Mouse (Mus musculus): ENCODE results near the gene Plcl2. TPM values are rescaled to one million over a fixed set of nuclear protein-coding genes. Genes with fewer than 3 reads are reported as not detected.

Plcl2 gene
- polyA plus RNA-seq, 1 experiment from 2014 or later: 9.2 TPM

GRCm38 (mm10) chr17:50495216-50495889 is 13.8 kb upstream of the Plcl2 start:
- whole genome bisulfite sequencing: 66% methylated on average over 10 of the region's 10 CpGs

DNA sequence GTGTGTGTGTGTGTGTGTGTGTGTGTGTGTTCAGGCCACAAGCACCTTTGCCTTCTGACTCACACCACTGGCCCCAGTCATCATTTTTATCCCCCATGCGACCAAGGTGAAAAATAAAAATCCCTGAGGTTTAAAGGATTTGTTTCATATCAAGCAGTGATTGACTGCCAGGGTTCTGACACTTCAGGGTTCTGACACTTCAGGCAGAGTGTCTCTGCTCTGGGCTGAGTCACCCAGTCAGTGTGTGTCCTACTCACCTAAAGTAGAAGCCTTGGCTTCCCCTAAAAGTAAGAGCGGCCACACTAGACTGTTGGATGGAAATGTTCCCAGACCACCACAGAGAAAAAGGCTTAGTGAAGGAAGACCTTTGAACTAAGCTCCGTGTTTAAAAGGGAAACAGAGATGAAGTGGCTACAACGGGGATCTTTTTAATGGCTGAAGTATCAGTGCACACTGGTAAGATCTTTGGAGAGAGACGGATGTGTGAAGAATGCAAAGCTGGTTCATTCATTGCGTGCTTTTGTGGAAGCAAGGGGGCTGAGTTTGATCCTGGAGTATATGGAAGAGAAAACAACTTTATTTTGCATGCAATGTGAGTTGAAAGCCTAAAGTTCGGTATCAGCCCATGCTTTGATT is 11.0 kb upstream of the Plcl2 start:
- no peaks in the 10 kb centered on the region for H3K9me3 ChIP-seq (replicated peaks; ENCODE audit: control insufficient read depth, low read length, poor library complexity, severe bottlenecking)
- WGBS: 23% methylated on average over 7 of the region's 7 CpGs
- no peak overlapping the region for H3K27ac ChIP-seq (ENCODE audit: low read length)
- H3K4me3 ChIP-seq (ENCODE audit: low read depth, low read length): no peak overlapping the region
- no peaks in the 10 kb centered on the region for H3K36me3 ChIP-seq (ENCODE audit: control insufficient read depth, insufficient read depth, low read length)
- peaks cover 3% of the 10 kb centered on the region; the same call in 1 of the 2 replicates for H3K4me1 ChIP-seq (ENCODE audit: control insufficient read depth, insufficient read depth, low read length)
- ATAC-seq: peak; percentile 68; the same call in 1 of the 2 replicates
- no peak overlapping the region for H3K9ac ChIP-seq (ENCODE audit: low read depth, low read length)
- H3K27me3 ChIP-seq (ENCODE audit: control insufficient read depth, insufficient read depth, low read depth, low read length): no peaks in the 10 kb centered on the region; the same call in 1 of the 2 replicates
- no peak overlapping the region for H3K4me2 ChIP-seq (ENCODE audit: low read length)

More at GRCm38 (mm10) chr17:50495216-50495889, 13.8 kb upstream of the Plcl2 start:
- Histone ChIP-seq H3K36me3 (ENCODE audit: control insufficient read depth, insufficient read depth, low read length) (no peaks in the 10 kb centered on the region), H3K4me2 (ENCODE audit: low read length) (no peak overlapping the region), H3K27ac (ENCODE audit: low read length) (no peak overlapping the region), H3K27me3 (ENCODE audit: control insufficient read depth, insufficient read depth, low read depth, low read length) (no peaks in the 10 kb centered on the region; the same call in 1 of the 2 replicates), H3K9ac (ENCODE audit: low read depth, low read length) (no peak overlapping the region), H3K9me3 (replicated peaks; ENCODE audit: control insufficient read depth, low read length, poor library complexity, severe bottlenecking) (no peaks in the 10 kb centered on the region), H3K4me3 (ENCODE audit: low read depth, low read length) (no peak overlapping the region), H3K4me1 (ENCODE audit: control insufficient read depth, insufficient read depth, low read length) (peaks cover 3% of the 10 kb centered on the region; the same call in 1 of the 2 replicates)
- ATAC-seq: no peak

GRCm38 (mm10) chr17:50499091-50499790 is 10.0 kb upstream of the Plcl2 start:
- Histone ChIP-seq H3K36me3 (ENCODE audit: control insufficient read depth, insufficient read depth, low read length) (no peaks in the 10 kb centered on the region), H3K9ac (ENCODE audit: low read depth, low read length) (no peak overlapping the region), H3K4me3 (ENCODE audit: low read depth, low read length) (no peak overlapping the region), H3K27me3 (ENCODE audit: control insufficient read depth, insufficient read depth, low read depth, low read length) (no peaks in the 10 kb centered on the region; the same call in 1 of the 2 replicates), H3K9me3 (replicated peaks; ENCODE audit: control insufficient read depth, low read length, poor library complexity, severe bottlenecking) (no peaks in the 10 kb centered on the region), H3K4me2 (ENCODE audit: low read length) (no peak overlapping the region), H3K4me1 (ENCODE audit: control insufficient read depth, insufficient read depth, low read length) (peaks cover 3% of the 10 kb centered on the region; the same call in 1 of the 2 replicates), H3K27ac (ENCODE audit: low read length) (no peak overlapping the region)
- 64% methylated on average over 16 of the region's 16 CpGs for WGBS
- no peak for ATAC-seq

DNA sequence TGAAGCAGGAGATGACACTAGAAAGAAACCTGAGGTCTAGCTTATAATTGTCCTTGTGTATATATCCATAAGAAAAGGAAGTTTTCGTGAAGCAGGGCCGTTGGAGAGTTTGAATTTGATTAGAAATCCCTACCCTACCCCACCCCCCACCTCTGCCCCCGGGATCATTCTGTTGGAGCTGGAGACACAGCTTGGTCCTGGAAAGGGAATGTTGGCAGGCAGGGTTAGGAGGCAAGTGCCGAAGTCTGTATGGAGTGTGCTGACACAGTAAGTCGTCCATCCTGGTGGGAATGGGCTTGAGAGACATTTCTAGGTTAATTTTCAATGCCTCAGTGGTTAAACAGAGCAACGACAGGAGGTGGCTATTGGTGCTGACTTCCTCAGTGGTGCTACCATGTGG is 8.4 kb upstream of the Plcl2 start:
- H3K36me3 ChIP-seq (ENCODE audit: control insufficient read depth, insufficient read depth, low read length): no peaks in the 10 kb centered on the region
- no peaks in the 10 kb centered on the region for H3K9me3 ChIP-seq (replicated peaks; ENCODE audit: control insufficient read depth, low read length, poor library complexity, severe bottlenecking)
- WGBS: 78% methylated on average over 6 of the region's 6 CpGs
- no peak overlapping the region for H3K9ac ChIP-seq (ENCODE audit: low read depth, low read length)
- no peak overlapping the region for H3K27ac ChIP-seq (ENCODE audit: low read length)
- no peak overlapping the region for H3K4me3 ChIP-seq (ENCODE audit: low read depth, low read length)
- ATAC-seq: no peak
- H3K4me2 ChIP-seq (ENCODE audit: low read length): no peak overlapping the region
- H3K27me3 ChIP-seq (ENCODE audit: control insufficient read depth, insufficient read depth, low read depth, low read length): no peaks in the 10 kb centered on the region; the same call in 1 of the 2 replicates
- H3K4me1 ChIP-seq (ENCODE audit: control insufficient read depth, insufficient read depth, low read length): peaks cover 3% of the 10 kb centered on the region; the same call in 1 of the 2 replicates

DNA sequence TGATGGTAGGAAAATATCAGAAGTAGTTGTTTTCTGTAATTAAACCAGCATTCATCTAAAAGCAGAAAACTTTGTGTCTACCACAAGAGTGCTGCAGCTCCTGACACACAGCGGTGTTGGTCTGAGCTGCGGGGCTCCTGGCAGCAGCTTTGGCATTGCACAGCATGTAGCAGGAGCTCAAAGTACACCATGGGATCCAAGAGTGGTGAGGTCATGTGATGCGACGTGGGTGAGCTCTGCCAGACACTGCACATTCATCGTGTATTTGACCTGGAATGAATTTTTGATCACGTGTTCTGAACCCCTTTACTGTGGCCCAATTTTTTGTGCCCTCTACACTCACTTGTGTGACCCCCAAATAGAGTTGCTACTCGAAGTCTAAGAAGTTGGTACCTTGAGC is 6.1 kb upstream of the Plcl2 start:
- no peak overlapping the region for H3K9ac ChIP-seq (ENCODE audit: low read depth, low read length)
- no peaks in the 10 kb centered on the region; the same call in 1 of the 2 replicates for H3K27me3 ChIP-seq (ENCODE audit: control insufficient read depth, insufficient read depth, low read depth, low read length)
- no peaks in the 10 kb centered on the region for H3K9me3 ChIP-seq (replicated peaks; ENCODE audit: control insufficient read depth, low read length, poor library complexity, severe bottlenecking)
- H3K27ac ChIP-seq (ENCODE audit: low read length): no peak overlapping the region
- WGBS: 83% methylated on average over 7 of the region's 7 CpGs
- H3K36me3 ChIP-seq (ENCODE audit: control insufficient read depth, insufficient read depth, low read length): no peaks in the 10 kb centered on the region
- H3K4me1 ChIP-seq (ENCODE audit: control insufficient read depth, insufficient read depth, low read length): peaks cover 3% of the 10 kb centered on the region; the same call in 1 of the 2 replicates
- ATAC-seq: no peak
- H3K4me3 ChIP-seq (ENCODE audit: low read depth, low read length): no peak overlapping the region
- no peak overlapping the region for H3K4me2 ChIP-seq (ENCODE audit: low read length)

DNA sequence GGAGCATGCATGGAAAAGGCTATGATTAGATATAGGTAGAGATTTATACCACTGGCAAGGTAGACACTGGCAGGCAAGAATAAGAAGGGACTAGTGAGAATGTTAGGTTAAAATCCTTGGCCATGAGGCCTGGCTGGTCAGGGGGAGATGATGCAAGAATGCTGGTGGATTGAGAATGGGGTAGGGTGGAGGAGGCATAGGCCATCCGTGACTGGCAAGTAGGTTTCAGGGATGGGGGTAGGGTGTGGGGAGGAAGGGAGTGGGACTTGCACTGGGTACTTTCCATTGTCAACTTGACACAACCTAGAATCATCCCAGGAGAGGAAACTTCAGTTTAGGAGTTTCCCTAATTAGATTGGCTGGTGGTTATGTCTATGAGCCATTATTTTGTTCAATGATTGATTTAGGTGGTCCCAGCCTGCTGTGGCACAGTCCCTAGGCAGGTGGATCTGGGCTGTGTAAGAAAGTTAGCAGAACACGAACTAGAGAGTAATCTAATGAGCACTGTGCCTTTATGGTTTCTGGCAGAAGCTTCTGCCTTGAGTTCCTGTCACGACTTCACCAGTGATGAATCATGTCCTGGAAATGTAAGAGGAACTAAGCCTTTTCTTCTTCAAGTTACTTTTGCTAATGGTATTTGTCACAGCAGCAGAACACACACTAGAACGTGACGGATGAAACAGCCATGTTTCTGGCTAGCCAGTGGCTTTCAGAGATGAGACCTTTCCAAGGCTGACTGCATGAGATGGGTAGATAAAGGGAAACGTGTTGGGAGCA is 4.9 kb upstream of the Plcl2 start:
- no peak overlapping the region for H3K4me2 ChIP-seq (ENCODE audit: low read length)
- no peaks in the 10 kb centered on the region for H3K27me3 ChIP-seq (ENCODE audit: control insufficient read depth, insufficient read depth, low read depth, low read length)
- H3K9me3 ChIP-seq (replicated peaks; ENCODE audit: control insufficient read depth, low read length, poor library complexity, severe bottlenecking): no peaks in the 10 kb centered on the region
- ATAC-seq: no peak
- H3K4me3 ChIP-seq (ENCODE audit: low read depth, low read length): no peak overlapping the region
- no peaks in the 10 kb centered on the region for H3K36me3 ChIP-seq (ENCODE audit: control insufficient read depth, insufficient read depth, low read length)
- H3K4me1 ChIP-seq (ENCODE audit: control insufficient read depth, insufficient read depth, low read length): 0 out of 2 replicates have a peak, but pooled peaks cover 2% of the 10 kb centered on the region
- 71% methylated on average over 6 of the region's 6 CpGs for WGBS
- H3K9ac ChIP-seq (ENCODE audit: low read depth, low read length): no peak overlapping the region
- H3K27ac ChIP-seq (ENCODE audit: low read length): no peak overlapping the region

DNA sequence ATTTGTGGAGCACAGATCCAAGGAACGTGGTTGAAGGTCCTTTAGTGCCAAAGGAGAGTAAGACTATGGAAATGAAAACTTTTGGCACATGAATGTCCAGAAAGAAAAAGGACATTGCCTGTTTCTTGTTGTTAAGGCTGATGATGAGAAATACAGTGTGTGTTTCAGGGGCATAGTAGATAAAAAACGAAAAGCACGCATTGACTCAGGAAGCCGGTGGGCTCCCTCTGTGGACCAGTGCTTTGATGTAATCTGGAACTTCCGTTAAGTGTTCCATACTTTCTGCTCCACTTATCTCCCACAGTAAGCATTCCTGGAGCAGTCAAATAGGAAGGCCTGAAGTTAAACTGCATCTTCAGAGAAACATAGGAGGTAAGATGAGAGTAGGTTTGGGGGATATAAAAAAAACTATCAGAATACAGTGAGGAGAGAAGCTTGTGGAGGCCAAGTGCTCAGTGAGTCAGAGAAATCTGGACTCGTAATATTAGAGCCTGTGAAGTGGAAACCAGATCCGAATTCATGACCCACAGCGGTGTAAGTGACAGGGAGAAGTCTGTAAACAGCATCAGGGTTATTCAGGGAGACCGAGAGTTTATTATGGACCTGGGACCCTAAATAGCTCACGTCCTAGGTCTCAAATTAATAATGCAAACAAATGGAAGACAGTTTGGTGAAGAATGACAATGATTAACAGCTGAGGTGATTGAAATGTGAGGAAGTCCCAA is 3.1 kb upstream of the Plcl2 start:
- Histone ChIP-seq H3K36me3 (ENCODE audit: control insufficient read depth, insufficient read depth, low read length) (no peaks in the 10 kb centered on the region), H3K4me3 (ENCODE audit: low read depth, low read length) (no peak overlapping the region), H3K27ac (ENCODE audit: low read length) (no peak overlapping the region), H3K9ac (ENCODE audit: low read depth, low read length) (no peak overlapping the region), H3K27me3 (ENCODE audit: control insufficient read depth, insufficient read depth, low read depth, low read length) (no peaks in the 10 kb centered on the region), H3K4me2 (ENCODE audit: low read length) (no peak overlapping the region), H3K4me1 (ENCODE audit: control insufficient read depth, insufficient read depth, low read length) (peaks cover 11% of the 10 kb centered on the region), H3K9me3 (replicated peaks; ENCODE audit: control insufficient read depth, low read length, poor library complexity, severe bottlenecking) (no peaks in the 10 kb centered on the region)
- WGBS: 82% methylated on average over 10 of the region's 10 CpGs
- ATAC-seq: no peak

DNA sequence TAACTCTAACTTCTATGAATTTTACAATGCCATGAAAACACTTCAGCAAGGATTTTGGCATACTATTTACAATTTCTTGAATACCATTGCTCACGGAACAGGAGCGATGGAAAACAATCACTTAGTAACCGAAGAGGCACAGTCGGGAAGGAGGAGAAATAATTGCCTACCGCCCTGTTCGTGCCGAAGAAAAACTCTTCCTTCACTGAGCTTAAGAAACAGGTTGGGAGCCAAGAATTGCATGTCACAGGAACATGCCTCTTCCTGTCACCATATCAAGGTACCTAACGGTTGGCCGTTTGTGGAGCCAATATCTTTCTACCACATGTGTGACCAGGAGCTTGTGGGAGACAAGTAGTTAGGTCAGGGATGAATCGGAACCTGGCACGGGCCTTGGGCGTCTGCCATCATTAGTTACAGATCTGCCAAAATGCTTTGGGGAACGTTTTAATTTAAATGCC is 2.3 kb upstream of the Plcl2 start:
- no peaks in the 10 kb centered on the region for H3K36me3 ChIP-seq (ENCODE audit: control insufficient read depth, insufficient read depth, low read length)
- no peak for ATAC-seq
- H3K27ac ChIP-seq (ENCODE audit: low read length): no peak overlapping the region
- 80% methylated on average over 13 of the region's 13 CpGs for WGBS
- H3K9me3 ChIP-seq (replicated peaks; ENCODE audit: control insufficient read depth, low read length, poor library complexity, severe bottlenecking): no peaks in the 10 kb centered on the region
- H3K9ac ChIP-seq (ENCODE audit: low read depth, low read length): no peak overlapping the region
- H3K4me1 ChIP-seq (ENCODE audit: control insufficient read depth, insufficient read depth, low read length): peaks cover 18% of the 10 kb centered on the region
- H3K27me3 ChIP-seq (ENCODE audit: control insufficient read depth, insufficient read depth, low read depth, low read length): no peaks in the 10 kb centered on the region
- H3K4me3 ChIP-seq (ENCODE audit: low read depth, low read length): no peak overlapping the region
- no peak overlapping the region for H3K4me2 ChIP-seq (ENCODE audit: low read length)
